Mouse (Mus musculus) kidney, adult 2 months (tissue): ENCODE measurements around the gene Cd300lg.

ENCODE experiments used
- CTCF ChIP-seq: fragments of 200-500 bp; conservative IDR thresholded peaks from 2 replicates; pipeline ENCODE4 v1.5.1; 2011; ENCODE audit warnings: low read depth, mild to moderate bottlenecking, control low read depth, low read length, moderate library complexity, mixed read lengths; ENCODE audit not compliant: insufficient read depth, insufficient read length
- POLR2A ChIP-seq: fragments of 200-500 bp; IDR thresholded peaks from one replicate; pipeline ENCODE4 v1.6.1; 2011; ENCODE audit warnings: low read depth, low read length, control low read depth

DNA sequence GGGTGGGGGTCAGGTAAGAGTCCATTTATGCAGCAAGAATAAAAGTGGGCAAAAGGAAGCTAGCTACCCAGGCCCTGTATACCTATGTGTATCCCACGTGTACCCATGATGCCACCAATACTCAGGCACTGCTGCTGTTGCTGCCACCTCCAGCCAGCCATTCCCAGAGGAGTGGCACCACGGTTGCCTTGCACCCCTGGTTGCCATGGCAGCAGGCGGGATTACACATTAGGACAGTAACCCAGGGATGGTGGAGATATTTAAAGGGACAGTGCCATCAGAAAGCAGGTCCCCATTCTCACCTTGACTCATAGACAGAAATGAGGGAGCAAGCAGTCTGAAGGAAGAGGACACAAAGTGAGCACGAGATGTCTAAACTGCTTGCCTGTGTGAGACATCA, 41.9 kb downstream of the Cd300lg start:
- TF ChIP-seq CTCF (no peak), POLR2A (no peak)
